Mouse (Mus musculus): ENCODE results near the gene Syne1. TPM values are rescaled to one million over a fixed set of nuclear protein-coding genes. Genes with fewer than 3 reads are reported as not detected.

Syne1 gene
- total RNA-seq, 2 experiments from 2014 or later = 69.0 to 103 TPM

DNA sequence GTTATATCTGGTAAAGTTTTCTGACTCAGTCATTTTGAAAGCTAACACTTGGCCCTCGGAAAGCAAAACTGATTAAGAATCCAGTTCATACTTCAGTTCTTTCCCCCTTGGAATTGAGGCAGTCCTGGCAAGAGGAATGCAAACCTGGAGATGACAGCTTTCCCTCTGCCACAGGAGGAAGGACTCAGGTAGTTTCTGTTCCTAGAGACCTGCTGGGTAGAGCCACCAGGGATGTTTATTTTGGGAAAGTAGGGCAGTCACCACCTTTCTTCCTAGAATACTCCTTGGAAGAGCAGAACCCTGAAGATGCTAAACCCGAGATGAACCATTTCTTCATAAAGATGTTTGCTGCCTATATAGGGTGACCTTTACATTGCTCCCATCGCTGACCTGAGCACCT, 383.8 kb downstream of the Syne1 start:
- no peak for ATAC-seq (ENCODE audit: poor library complexity, severe bottlenecking)

DNA sequence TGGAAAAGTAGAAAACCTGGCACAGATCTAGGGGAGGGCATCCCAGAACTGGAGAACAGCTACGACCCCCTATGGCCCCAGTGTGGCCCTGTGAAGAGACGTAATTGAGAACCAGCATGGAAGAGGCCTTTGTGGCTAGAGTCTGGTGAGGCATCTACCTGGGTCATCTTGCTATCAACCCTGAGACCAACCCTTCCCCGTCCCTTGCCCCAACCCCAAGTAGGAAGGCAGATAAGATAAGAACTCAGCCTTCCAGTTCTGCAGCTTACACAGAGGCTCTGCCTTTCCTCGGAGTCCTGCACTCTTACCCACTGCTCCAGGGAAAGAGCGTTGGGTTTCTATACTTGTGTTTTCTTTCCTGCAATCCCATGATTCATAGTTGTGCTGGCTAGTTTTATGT, 385.8 kb downstream of the Syne1 start:
- no peak for ATAC-seq (ENCODE audit: poor library complexity, severe bottlenecking)

DNA sequence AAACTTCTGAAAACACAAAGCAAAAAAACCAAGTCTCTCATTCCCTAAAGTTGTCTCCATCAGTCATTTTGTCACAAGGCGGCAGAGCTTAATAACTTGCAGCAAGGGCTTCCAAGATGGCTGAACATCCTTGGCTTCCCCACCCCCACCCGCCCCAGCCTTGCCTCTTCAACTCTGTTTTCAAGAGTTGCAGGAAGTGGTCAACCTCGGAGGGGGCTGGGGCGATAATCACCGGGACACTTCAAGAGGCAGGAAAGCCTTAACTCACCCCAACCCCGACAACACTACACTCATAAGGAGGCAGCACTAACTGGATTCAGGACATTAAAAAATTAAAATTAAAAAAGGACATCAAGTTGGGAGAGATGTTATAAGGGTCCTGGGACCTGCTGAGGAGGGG, 387.5 kb downstream of the Syne1 start:
- peak; percentile 59 for ATAC-seq (ENCODE audit: poor library complexity, severe bottlenecking)

DNA sequence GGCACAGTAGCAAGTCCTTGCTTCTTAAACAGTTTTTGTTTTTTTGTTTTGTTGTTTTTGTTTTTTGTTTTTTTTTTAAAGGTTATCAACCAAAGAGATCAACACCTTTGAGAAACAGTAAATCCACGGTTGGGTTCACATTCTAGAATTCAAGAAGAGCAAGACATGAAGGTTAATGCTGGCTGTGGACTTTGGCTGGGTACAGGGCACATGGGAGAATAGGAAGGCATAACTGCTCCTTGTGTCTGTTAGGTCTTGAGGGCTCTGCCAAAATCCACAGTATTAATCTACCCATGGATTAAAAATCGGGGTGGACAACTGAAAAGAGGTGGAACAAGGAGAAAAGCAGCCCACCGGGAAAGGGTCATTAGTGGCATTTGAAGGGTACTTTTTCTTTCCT, 388.0 kb downstream of the Syne1 start:
- no peak for ATAC-seq (ENCODE audit: poor library complexity, severe bottlenecking)

DNA sequence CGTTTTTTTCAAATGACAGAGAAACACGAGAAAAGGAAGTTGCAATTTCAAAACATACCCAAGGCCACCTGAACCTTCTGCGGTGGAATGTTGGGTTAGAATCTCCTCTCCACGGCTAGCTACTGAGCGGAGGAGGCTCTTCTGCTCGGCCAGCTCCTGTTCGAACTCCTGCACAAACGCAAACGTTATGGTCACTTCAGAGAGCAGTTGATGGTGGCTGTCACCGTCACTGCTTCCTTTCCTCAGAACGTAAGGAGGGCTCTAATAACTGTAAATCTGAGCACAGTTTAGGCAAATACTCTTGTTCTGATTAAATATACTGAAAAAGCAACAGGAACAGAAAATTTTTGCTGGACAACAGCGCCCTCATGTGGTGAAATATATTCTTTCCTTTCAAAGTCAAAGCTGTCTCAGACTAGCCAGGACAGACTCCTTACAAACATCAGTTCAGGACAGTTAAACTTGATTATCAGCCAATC, 389.8 kb downstream of the Syne1 start:
- peak; percentile 85 for ATAC-seq (ENCODE audit: poor library complexity, severe bottlenecking)

DNA sequence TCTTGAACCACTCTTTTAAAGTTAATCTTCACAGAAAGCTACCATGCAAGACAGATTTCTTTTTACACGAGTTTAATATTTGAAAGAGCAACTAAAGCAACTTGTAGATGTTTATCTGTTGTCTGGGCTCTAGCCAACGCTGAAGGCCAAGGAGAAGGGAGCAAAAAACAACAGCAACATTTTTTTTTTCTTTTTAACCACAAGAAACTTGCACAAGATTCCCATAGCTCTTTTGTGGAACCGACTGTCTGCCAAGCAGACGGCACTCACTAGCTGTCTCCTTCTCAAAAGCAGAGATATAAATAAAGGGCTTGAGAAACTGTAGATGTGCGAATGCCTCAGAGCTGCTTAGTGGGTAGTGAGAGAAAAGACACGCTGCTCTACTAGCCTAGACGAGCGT, 391.6 kb downstream of the Syne1 start:
- no peak for ATAC-seq (ENCODE audit: poor library complexity, severe bottlenecking)

DNA sequence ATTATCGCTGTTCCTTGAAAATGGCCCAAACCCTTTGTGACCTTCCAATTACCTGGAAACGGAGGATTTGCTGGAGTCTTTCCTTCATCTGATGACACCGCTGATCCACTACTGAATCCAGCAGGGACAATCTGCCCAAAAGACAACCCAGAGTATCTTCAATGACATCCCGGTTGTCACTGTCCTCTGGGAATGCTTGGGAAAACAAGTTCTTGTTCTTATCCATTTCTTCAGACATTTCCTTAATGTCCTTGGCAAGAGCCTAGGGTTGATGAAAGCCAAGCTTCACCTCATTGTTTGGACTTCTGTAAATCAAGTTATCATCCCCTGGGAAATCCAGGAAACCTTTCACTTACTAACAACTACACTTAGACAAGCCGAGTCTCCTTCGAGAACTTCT, 398.2 kb downstream of the Syne1 start:
- ATAC-seq (ENCODE audit: poor library complexity, severe bottlenecking) = no peak

DNA sequence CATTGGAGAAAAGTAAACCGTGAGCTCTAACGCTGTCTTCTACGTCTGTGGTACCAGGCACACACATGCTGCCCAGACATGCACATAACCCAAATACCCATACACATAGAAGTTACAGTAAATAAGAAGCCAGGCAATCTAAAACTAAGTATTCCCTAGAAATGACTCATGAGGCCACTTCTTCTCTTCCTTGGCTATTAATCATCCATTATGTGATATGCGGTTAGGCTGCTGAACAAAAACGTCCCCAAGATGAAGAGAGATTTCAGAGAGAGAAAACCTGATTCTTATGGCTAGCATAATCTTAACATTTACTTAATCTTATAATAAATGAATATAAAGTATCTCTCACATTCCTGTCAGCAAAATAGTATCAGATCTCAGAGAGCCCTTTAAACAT, 409.8 kb downstream of the Syne1 start:
- ATAC-seq (ENCODE audit: poor library complexity, severe bottlenecking) = no peak

DNA sequence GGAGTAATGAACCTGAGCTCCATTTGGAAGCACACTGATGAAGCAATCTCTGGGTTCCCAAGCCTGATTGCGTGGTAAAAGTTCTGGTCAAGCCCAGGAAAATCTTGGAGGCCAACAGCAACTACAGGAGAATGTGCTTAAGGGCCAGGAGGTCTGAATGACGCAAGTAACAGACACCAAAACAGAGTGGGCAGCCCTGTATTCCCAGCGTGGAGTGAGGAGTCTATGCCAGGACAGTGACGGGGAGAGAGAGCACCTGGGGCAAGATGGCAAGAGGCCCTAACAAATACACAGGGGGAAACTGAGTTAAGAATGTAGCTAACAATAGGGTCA, 411.4 kb downstream of the Syne1 start:
- ATAC-seq (ENCODE audit: poor library complexity, severe bottlenecking) = no peak

DNA sequence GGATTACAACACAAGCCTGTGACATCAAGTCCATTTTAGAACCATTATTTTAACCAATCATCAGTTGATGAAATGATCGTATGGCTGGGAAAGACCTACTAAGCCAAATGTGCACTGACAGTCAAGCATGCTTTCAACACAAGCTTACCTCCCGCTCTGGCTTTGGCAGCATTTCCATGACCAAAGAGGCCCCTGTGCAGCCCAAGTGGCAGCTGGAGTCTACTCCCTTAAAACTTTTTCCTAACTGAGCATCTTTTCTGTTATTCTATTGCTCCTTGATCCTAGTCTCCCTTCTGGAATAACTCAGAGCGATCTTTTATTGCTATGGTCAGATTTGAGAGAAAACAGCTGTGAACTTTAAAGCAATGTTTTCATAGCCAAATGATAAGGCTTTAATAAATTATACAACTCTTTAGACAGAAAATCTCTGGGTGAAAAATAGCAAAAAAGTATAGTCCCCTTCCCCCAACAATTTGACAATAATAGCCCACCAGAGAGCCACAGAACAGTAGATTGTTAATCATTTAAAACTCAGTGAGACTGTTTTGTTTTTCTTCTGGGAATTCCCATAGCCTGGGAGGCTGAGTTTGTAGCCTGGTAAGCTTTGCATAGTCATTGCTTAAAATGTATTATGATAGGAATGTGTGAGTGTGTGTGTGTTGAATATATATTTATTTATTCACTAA, 411.9 kb downstream of the Syne1 start:
- ATAC-seq (ENCODE audit: poor library complexity, severe bottlenecking) = no peak

DNA sequence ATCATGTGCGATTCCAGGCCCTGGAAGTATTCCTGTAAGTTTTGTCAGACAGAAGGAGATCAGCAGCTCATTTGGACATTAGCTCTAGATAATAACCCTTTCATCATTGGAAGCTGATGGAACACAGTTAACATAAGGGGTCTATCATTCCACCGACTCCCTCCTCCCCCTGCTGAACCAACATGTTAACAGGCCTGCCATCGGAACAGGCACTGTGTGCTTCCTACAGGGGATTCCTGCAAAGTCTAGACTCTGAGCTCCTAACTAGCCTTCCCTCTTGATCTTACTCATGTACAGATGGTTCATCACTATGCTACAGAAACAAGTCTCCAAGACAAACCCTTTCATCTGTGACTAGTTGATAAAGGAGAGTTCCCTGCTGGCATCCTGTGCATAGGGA, 419.2 kb downstream of the Syne1 start:
- no peak for ATAC-seq (ENCODE audit: poor library complexity, severe bottlenecking)

DNA sequence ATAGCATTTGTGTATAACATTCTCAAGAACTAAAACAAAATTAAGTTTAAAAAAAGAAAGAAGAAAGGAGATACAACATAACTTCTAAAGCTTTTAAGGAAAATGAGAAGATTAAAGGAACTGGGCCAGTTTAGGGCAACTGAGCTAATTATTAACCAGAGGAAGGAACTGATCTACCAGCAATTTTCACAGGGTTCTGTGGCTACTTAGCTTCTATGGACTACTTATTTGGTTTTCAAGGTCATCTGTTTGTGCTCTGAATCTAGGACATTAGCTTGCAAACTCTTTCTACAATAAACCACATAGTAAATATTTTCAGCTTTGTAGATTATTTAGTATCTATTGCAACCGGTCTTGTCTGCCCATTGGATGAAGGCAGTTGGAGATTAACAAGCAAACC, 420.8 kb downstream of the Syne1 start:
- ATAC-seq (ENCODE audit: poor library complexity, severe bottlenecking) = no peak

DNA sequence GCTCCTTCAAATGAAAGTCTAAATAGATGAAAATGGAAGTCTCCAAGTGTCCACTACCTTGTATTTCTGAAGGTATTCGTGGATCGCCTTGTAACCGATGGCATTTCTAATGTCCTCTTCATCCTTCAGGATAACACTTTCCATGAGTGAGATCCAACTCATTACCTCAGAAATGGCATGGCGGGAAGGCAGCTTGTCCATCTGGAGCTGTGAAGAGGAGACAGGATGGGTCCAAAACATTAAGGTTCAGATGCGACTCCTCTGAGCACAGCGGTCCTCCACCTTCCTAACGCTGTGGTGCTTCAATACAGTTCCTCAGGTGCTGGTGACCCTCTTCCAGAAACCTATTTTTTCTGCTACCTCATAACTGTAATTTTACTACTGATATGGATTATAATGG, 426.5 kb downstream of the Syne1 start:
- ATAC-seq (ENCODE audit: poor library complexity, severe bottlenecking) = no peak

DNA sequence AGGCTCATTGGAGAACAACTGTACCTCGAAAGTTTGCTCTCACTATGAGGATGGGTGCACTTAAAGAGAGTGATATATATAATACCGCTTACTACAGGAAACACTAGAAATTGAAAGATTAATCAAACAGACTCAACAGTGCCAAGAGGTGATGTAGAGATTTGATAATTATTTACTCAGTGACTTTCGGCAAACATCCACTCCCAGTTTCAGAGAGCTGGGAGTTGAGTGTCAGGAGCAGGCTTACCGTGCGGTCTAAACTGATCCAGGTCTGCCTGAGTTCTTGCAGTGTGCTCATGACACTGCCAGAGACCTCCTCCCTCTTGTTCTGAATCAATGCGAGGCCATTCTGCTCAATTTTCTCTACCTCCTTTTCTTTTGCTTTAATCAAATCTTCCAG, 434.6 kb downstream of the Syne1 start:
- ATAC-seq (ENCODE audit: poor library complexity, severe bottlenecking) = no peak

DNA sequence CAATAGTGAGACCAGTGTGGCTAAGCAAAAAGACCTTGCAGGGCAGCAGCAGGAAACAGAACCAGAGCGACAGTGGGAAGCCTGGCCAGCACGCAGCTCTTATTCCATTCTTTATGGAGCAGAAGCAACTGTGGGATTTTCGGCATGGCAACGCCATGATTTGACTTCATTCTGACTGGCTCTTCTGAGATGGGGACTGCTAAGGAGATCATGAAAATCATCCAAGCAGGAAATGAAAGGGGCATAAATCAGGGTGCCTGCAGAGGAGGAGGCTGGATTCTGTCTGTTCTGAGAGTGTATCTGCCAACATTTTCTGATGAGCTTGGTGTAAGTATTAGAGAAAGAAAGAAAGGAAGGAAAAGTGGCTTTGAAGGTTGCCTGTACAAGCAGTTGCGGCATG, 435.1 kb downstream of the Syne1 start:
- ATAC-seq (ENCODE audit: poor library complexity, severe bottlenecking) = no peak

DNA sequence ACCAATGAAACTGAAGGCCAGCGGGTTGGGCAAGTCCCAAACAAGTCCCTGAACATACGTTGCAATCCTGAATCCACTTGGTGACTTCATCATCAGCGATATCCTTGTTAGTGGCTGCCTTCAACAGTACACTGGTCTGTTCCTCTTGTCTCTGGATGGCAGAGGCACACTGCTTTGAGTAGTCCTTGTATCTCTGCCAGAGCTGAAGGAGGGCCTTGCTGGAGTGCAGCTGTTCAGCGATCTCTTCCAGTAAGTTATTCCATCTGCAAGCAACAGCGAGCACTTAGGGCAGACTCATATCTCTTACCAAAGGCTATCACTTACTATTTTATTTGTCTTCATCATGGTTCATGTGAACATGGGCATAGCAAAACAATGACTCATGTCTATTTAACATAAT, 440.5 kb downstream of the Syne1 start:
- ATAC-seq (ENCODE audit: poor library complexity, severe bottlenecking) = no peak

DNA sequence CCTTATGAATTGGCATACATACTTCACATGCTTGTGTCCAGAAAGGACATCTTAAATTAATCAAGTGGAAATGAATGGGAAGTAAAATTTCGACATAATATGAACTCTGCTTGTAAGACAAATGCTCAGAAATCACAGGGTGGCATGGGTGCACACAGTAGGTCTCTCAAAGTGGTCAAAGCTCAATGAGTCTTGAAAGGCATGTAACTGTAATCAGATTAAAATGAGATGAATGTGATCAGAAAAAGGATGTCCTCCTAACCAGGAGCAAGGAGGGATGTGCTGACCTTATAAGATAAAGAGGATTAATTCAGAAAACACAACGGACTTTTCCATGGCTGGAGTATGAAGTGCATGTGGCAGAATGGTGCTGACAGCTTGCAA, 453.5 kb downstream of the Syne1 start:
- no peak for ATAC-seq (ENCODE audit: poor library complexity, severe bottlenecking)

DNA sequence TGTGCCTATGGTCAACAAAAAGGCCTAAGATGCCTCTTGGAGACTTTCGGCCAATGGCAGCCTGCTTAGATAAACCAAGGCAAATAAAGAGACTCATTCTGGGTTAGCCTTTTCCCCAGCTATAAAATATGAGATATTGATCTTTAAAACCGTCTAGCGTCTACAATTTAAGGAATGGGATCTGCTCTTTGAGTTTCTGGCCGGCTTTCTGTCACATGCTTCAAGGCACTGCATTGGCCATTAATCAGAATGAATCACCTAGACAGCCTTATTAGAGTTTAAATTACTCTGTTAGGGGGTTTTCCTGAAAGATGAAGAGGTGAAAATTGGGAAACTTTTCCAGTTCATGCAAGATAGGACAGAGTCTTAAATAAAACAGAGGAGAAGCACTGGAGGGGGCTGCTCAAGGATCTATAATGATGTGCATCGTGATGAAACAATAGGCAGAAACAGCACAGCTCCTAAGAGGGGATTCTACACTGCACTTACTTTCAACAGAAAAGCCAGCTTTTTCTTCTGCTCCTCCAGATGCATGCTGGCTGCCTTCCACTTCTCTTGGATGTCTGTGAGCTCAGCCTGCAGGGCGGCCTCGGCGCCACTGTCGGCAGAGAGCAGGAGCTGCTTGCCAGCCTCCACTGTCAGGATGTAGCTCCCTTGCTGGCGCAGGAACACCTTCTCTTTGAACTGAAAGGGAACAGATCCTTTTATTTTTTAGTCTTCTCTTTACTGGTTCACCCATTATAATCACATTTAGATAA, 454.1 kb downstream of the Syne1 start:
- no peak for ATAC-seq (ENCODE audit: poor library complexity, severe bottlenecking)

DNA sequence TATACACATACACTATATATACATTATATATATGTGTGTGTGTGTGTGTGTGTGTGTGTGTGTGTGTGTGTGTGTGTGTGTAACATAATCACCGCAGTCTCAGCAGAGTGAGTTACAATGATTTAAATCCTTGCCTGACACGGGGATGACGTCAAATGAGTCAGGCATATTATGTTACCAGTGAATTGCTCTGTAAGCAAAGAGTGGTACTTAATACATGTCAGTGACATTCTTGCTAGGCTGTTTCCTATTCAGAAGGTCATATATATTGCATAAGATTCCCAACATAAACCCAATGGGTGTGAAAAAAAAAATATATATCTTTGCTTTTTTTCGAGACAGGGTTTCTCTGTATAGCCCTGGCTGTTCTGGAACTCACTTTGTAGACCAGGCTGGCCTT, 462.1 kb downstream of the Syne1 start:
- no peak for ATAC-seq (ENCODE audit: poor library complexity, severe bottlenecking)

DNA sequence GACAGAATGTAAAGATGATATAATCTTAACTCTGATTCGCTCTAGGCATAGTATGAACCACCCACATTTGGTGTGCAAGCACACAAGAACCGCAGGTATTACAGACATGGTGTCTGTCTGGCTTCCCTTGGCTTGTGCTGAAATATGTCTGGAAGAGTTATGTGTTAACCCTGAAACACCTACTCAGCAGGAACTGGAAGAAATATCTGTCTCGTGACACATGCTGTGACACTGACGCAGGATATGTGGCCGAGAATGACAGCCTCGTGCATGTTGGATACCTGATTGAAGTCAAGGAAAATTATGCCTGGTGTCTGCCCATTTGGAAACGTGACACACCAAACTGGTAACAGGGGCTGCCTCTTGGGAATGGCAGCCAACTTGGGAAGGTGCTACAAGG, 463.9 kb downstream of the Syne1 start:
- no peak for ATAC-seq (ENCODE audit: poor library complexity, severe bottlenecking)

DNA sequence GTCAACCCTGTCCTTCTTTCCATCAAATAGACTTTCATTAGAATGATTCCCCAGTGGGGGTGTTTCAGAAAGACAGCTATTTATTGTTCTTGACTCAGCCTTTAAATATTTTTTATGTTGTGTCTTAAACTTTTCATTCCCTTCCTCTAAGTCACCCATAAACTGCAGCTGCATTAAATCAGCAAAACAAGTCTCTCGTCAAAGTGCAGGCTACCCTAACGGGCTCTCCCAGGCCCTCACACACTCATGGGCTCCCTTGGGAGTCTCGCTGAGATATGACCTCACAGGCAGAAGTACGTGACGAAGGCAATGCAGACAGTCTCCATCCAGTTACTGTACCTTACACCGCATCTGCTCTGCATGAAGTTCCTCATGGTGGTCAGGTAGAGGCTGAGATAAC, 465.0 kb downstream of the Syne1 start:
- no peak for ATAC-seq (ENCODE audit: poor library complexity, severe bottlenecking)

DNA sequence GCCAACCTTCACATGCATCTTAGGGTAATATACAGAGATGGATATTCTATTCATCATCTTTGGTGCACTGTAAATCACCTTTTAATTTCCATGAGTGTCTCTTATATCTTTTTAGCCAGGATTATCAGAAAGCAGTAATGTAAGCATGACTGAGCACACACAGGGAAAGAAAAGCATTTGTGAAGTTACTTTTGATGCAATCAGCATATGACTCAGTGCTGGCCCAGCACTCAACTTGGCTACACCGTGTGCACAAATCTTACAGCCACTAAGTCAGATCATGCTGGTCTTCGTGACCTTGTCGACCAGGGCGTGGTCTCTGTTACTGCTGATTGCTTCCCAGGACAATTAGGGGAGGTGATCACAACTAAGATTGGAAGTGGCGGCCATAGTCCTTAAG, 465.5 kb downstream of the Syne1 start:
- ATAC-seq (ENCODE audit: poor library complexity, severe bottlenecking) = no peak

DNA sequence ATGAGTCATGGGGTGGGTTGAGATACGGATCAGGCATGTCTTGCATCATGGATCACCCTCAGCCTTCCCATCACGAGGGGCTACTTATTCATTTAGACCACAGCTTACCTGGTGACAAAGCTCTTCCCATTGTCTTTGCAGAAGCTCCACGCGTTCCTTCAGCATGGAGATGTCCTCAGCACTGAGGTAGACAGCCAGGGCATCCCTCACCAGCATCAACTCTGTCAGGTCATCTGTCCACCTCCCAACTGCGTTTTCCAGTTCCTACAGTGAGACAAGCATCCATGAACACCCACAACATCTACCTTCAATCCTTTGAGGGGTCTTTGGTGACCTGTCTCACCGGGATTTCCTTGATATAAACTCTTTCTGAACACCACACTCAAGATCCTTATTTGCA, 467.6 kb downstream of the Syne1 start:
- no peak for ATAC-seq (ENCODE audit: poor library complexity, severe bottlenecking)
